Mouse (Mus musculus): ENCODE data around the gene Prim1.

Prim1 gene

GRCm38 (mm10) chr10:128015068-128015934, at the start of gene Prim1:
Prim1 (plus strand) TSS chr10:128015168.
- peak; percentile 90 for DNase-seq (ENCODE audit: low spot score)

DNA sequence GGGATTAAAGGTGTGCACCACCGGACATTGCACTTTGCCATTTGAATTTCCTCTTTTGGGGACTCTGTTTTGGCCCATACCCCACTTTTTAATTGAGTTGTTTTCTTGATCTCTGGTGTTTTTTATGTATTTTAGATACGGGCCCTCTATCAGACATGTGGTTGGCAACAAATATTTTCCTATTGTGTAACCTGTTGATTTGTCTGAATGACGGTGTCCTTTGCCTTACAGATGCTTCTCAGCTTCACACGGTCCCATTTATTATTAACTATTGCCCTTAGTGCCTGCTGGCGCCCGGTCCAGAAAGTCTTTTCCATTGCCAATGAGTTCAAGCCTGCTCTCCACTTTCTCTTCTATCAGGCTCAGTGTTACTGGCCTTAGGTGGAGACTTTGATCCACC, 48.5 kb upstream of the Prim1 start:
- DNase-seq (ENCODE audit: low spot score) = no peak

GRCm38 (mm10) chr10:127969820-127970219, 45.1 kb upstream of the Prim1 start:
- DNase-seq (ENCODE audit: low spot score) = no peak

DNA sequence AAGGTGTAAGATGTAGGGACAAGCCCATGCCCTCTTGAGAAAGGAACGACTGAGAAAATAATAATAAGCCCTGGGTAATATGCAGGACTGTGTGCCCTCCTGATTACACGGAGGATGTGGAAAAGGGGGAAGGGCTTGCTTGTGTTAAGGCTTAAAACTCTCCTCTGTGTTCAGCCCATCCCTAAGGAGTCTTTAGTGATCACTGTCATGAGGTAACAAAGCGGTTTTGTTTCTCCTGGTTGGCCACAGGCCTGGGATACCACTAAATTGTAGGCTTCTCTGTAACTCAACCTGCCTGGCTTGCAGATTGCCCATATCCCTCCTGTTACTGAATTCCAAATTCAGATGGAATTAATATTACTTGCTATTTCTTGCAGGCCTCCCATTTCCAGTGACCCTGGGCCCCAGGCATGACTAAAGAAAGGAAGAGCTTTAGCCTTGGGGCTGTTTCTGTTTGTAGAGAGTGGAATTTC, 44.6 kb upstream of the Prim1 start:
- DNase-seq (ENCODE audit: low spot score) = no peak

GRCm38 (mm10) chr10:127971135-127971534, 43.8 kb upstream of the Prim1 start:
- DNase-seq (ENCODE audit: low spot score) = no peak

DNA sequence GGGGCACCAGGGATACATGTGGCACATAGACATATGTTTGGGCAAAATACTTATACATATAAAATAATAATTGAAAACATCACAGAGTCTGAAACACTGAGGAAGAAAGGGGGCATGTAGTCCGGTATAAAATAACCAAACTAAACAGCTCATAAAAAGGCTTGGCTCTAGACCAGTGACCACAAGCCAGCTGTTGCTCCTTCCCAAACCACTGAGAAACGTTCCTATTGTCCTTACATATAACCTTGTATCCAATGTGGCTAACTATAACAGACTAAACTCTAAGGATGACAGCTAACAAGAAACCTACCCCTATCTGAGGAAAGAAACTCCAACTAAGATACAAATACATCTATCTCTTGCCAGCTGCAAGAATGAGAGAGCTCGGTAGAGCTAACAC, 40.9 kb upstream of the Prim1 start:
- DNase-seq (ENCODE audit: low spot score) = no peak

DNA sequence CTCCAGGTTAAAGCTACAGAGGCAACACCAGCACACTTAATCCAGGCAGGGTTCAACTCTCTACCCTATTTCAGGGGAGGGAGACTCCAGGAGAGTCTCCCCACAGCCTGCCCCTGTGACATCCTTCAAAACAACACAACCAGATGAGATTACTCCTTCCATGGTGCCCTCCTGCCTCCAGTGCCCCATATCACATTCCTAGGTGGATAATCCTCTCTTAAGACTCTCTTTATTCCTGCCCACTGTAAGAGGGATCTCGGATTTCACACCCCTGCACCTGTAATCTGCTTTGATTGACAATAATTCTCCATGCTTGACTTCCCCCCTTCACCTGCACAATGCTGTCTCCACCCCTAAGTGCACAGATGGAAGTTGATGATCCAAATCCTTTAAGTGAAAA, 39.5 kb upstream of the Prim1 start:
- DNase-seq (ENCODE audit: low spot score) = no peak

DNA sequence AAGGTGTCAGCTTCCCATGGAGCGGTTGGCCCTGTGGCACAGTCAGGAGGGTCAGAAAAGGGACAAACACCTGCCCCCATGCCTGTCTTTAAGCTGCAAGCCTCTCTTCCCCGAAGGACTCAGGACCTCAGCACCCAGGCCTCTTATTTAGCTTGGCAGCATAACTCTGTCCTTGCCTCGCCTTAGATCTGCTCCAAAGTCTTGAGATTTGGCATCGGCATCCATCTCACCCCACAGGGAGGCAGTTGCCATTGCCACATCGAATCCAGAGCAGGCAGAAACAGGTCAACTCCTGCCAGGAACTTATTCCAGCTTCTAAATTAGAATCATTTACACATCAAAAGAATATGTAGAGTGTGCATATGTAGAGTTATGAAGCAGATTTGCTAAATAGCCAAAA, 30.3 kb upstream of the Prim1 start:
- no peak for DNase-seq (ENCODE audit: low spot score)

DNA sequence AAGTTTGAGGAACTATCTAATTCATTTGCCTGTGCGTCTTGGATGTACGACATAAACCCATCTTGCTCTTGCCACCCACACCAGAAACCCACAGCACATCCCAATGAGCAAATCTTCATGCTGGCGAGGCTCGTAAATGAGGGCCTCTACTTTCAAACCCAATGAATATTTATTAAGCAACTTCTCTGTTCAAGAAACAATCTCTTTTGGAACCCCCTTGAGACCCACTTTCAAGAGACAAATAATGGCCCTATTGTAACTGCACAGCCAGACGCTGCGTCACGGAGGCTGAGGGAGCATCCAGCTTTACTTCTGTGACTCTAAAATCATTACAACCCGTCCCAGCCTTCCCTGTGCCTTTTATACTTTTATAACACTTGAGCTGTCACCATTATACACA, 29.4 kb upstream of the Prim1 start:
- DNase-seq (ENCODE audit: low spot score) = no peak

- DNase-seq (ENCODE audit: low spot score) = no peak
Observed at GRCm38 (mm10) chr10:127996690-127997089, 18.3 kb upstream of the Prim1 start.

DNA sequence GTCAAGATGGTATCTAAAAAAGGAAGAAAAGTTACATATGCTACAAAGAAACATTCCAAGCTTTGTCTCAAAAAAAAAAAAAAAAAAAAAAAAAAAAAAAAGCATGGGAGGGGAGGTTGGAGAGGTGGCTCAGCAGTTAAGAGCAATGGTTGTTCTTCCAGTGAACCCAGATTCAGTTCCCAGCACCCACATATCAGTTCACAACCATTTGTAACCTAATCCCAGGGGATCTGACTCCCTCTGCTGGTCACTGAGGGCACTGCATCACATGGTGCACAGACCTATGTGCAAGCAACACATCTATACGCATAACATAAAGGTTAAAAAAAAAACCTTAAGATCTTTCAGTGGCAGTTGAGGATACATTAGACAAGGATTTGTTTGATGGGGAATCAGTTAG, 16.7 kb upstream of the Prim1 start:
- DNase-seq (ENCODE audit: low spot score) = no peak

DNA sequence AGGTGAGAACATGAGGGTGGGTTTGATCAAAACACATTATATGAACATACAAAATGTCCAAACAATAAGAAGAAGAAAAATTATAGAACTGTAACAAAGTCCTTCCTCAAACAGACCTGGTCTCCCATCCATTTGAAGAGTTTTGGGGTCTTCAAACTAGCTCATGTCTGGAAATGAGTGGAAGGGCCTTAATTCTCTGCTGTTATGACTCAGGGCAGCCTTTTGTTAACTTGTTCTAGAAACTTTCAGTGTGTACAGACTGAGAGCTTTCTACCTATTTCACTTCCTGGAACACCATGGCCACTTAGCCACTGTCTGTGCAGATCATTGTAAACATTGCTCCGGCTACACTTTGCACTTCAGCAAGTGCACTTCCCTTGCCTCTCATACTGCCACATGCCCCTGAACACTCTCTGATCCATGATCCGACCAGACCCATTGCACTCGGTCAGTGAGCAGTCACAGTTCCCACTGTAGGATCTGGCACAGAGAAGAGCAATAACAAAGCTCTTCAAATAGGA, 11.6 kb upstream of the Prim1 start:
- DNase-seq (ENCODE audit: low spot score) = no peak

DNA sequence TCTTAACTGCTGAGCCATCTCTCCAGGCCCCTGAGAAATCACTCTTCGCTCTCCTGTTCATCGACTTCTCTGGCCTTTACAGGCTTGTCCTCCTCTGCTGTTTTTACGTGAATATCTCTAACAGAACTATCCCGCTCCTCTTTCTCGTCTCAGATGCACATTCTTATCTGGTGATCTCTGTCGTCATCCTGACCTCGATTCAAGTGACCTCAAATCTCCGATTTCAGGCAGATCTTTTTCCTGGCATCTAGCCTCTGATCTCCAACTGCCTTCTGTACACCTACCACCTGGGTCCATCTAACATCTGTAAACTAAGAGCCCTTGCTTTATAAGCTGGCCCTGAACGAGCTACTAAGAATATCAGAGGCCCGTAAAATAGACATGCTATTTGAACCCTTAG, 10.1 kb upstream of the Prim1 start:
- no peak for DNase-seq (ENCODE audit: low spot score)

GRCm38 (mm10) chr10:128005479-128005878, 9.5 kb upstream of the Prim1 start:
- no peak for DNase-seq (ENCODE audit: low spot score)

DNA sequence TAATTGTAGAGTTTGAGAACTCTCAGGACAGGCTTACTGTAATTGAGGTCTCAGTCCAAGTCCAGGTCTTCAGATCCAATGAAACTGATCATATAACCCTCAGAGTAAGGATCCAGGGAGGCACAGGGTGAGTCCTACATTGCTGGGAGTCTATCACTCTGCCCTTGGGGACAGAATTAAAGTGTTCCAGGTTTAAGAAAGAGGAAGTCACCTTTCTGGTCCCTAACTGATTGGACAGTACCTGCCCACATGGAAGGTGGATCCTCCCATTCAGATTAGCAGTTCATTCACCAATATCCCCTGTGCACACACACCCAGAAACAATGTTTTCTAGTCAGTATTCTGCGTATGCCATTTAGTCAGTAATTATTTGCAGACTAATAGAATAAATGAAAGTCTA, 7.5 kb upstream of the Prim1 start, which contains the start of gene Hsd17b6:
TSS of gene Hsd17b6 (minus strand) at position 166 of the 400 bp plus-strand sequence.
- no peak for DNase-seq (ENCODE audit: low spot score)

- DNase-seq (ENCODE audit: low spot score) = peak; percentile 31
Observed at GRCm38 (mm10) chr10:128008207-128008889, 6.6 kb upstream of the Prim1 start.

DNA sequence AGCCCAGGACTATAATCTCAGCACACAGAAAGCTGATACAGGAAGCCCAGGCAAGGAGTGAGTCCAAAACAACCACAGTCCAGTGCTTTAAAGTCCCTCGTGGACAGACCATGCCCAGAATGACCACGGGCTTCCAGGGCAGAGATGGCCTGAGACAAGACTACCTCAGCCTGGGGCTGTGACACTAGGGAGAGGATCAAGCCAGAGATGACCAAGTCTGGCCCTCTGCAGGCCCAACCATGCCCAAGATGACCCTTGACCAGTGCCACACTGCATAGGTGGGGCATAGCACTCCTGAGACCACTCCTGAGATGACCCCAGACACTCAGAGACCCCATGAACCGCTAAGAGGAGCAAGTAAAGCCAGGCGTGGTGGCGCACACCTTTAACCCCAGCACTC, 5.2 kb upstream of the Prim1 start:
- no peak for DNase-seq (ENCODE audit: low spot score)

GRCm38 (mm10) chr10:128022196-128022595, 7.2 kb downstream of the Prim1 start:
- DNase-seq (ENCODE audit: low spot score) = no peak

GRCm38 (mm10) chr10:128023496-128023895, 8.5 kb downstream of the Prim1 start:
- DNase-seq (ENCODE audit: low spot score) = no peak

- DNase-seq (ENCODE audit: low spot score) = no peak
Observed at GRCm38 (mm10) chr10:128029931-128030330, 15.0 kb downstream of the Prim1 start.

DNA sequence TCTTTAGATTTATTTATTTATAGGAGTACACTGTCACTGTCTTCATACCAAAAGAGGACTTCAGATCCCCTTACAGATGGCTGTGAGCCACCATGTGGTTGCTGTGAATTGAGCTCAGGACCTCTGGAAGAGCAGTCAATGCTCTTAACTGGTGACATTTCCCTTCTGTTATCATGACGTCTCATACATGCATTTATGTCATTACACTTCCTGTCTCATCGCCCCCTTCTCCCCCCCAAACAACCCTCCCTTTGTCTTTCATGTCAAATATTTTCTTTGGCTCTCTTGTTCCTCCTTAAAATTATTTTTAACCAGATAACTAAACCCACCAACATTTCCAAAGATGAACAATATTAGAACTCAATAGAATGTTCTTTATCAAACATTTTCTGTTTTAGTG, 15.9 kb downstream of the Prim1 start:
- DNase-seq (ENCODE audit: low spot score) = no peak

- DNase-seq (ENCODE audit: low spot score) = peak; percentile 44
Observed at GRCm38 (mm10) chr10:128036746-128037425, 21.9 kb downstream of the Prim1 start.
